Mouse (Mus musculus) liver, embryonic 16.5 days (tissue): ENCODE measurements around the gene Azin2. TPM values are rescaled to one million over a fixed set of nuclear protein-coding genes. Genes with fewer than 3 reads are reported as not detected.
A peak's percentile ranks its signal among the peaks of the same experiment; 100 is the strongest.

Experiments
- ATAC-seq: fragments of 200-750 bp; cut with Nextera tagmentation; 2 replicates; pipeline ENCODE4 v1.8.0; 2017; ENCODE audit warnings: low read depth, mild to moderate bottlenecking, moderate number of reproducible peaks, moderate library complexity
- H3K27ac ChIP-seq: fragments of 300-500 bp; sonication (generic); 2 replicates; pipeline ENCODE4 v1.5.1; 2014; ENCODE audit warnings: mild to moderate bottlenecking, low read length
- H3K27me3 ChIP-seq: fragments of 300-500 bp; sonication (generic); 2 replicates; pipeline ENCODE4 v1.6.1; 2014; ENCODE audit warnings: low read depth, low read length, mixed read lengths; ENCODE audit not compliant: control insufficient read depth, insufficient read depth
- H3K36me3 ChIP-seq: fragments of 300-500 bp; sonication (generic); 2 replicates; pipeline ENCODE4 v1.6.1; 2014; ENCODE audit warnings: mild to moderate bottlenecking; ENCODE audit not compliant: control insufficient read depth, insufficient read depth
- H3K4me1 ChIP-seq: fragments of 300-500 bp; sonication (generic); 2 replicates; pipeline ENCODE4 v1.6.1; 2014; ENCODE audit warnings: low read depth, low read length, mixed read lengths; ENCODE audit not compliant: control insufficient read depth
- H3K4me2 ChIP-seq: fragments of 300-500 bp; sonication (generic); 2 replicates; pipeline ENCODE4 v1.6.1; 2014; ENCODE audit warnings: low read depth, low read length, mixed read lengths
- H3K4me3 ChIP-seq: fragments of 300-500 bp; sonication (generic); 2 replicates; pipeline ENCODE4 v1.5.1; 2014; ENCODE audit warnings: low read depth, mild to moderate bottlenecking, low read length
- H3K9ac ChIP-seq: fragments of 300-500 bp; sonication (generic); 2 replicates; pipeline ENCODE4 v1.6.1; 2014; ENCODE audit warnings: low read depth, low read length
- H3K9me3 ChIP-seq: fragments of 300-500 bp; sonication (generic); replicated peaks from 2 replicates; pipeline ENCODE4 v1.6.1; 2016; ENCODE audit warnings: low read length; ENCODE audit not compliant: control insufficient read depth
- WGBS: fragments of 180-500 bp; shearing (Covaris S2); extraction: QIAGEN DNeasy Blood & Tissue Kit; methylation state at CpG from one replicate; pipeline ENCODE4 v1.1.7; 2014; ENCODE audit not compliant: insufficient replicate concordance; 5-methylcytosine and 5-hydroxymethylcytosine counted together
- polyA plus RNA-seq: library from polyadenylated mRNA; unstranded; fragments of >200 nt; fragmentation: Nextera tagmentation; extraction: Ambion mirVana; gene quantifications from 2 replicates; pipeline ENCODE4 v1.2.1, GENCODE M21; 2015

Azin2 gene
- polyA plus RNA-seq, 1 experiment from 2014 or later, result 0.71 TPM

DNA sequence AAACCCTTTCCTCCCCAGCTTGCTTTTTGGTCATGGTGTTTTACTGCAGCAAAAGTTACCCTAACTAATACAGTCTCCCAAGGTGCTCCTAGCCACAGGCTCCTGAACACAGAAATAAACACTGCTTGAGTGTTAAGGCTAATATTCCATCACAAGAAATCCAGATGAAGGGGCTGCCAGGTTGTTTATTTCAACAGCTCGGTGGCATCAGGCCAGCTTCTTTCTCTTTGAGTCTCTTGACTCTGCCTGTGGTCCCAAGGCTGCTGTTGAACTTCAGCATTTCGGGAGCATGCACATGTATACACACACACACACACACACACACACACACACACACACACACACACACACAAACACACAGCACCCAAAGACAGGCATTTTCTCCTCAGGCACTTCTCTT lies 20.9 kb upstream of the Azin2 start:
- H3K4me3 ChIP-seq, result no peak overlapping the region
- H3K9me3 ChIP-seq, result no peaks in the 10 kb centered on the region
- no peak for ATAC-seq
- H3K27ac ChIP-seq, result peak overlapping the region; percentile 66
- H3K36me3 ChIP-seq, result no peaks in the 10 kb centered on the region
- no peak overlapping the region for H3K4me2 ChIP-seq
- no peak overlapping the region for H3K9ac ChIP-seq
- 52% methylated on average over 2 of the region's 2 CpGs for WGBS
- H3K4me1 ChIP-seq, result no peaks in the 10 kb centered on the region; the same call in 1 of the 2 replicates
- H3K27me3 ChIP-seq, result no peaks in the 10 kb centered on the region

DNA sequence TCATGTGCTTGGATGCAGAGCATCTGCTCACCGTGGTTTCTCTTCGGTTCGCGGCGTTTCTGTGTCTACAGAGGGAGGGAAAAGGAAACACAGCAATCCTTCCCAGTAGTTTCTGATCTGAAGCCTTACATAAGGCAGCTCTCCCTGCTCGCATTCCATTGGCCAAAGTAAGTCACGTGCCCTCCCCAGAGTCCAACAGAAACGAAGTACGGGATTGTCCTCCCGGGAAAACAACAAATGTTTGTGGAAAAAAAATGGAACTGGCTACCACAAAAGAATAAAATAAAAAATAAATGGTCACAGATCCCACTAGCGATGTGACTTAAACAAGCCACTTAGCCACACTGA lies 19.6 kb upstream of the Azin2 start:
- Histone ChIP-seq H3K4me3 (no peak overlapping the region), H3K27ac (no peak overlapping the region), H3K4me1 (no peaks in the 10 kb centered on the region; the same call in 1 of the 2 replicates), H3K9me3 (no peaks in the 10 kb centered on the region), H3K27me3 (no peaks in the 10 kb centered on the region), H3K36me3 (no peaks in the 10 kb centered on the region), H3K4me2 (no peak overlapping the region), H3K9ac (no peak overlapping the region)
- 27% methylated on average over 11 of the region's 11 CpGs for whole genome bisulfite sequencing
- no peak for ATAC-seq

DNA sequence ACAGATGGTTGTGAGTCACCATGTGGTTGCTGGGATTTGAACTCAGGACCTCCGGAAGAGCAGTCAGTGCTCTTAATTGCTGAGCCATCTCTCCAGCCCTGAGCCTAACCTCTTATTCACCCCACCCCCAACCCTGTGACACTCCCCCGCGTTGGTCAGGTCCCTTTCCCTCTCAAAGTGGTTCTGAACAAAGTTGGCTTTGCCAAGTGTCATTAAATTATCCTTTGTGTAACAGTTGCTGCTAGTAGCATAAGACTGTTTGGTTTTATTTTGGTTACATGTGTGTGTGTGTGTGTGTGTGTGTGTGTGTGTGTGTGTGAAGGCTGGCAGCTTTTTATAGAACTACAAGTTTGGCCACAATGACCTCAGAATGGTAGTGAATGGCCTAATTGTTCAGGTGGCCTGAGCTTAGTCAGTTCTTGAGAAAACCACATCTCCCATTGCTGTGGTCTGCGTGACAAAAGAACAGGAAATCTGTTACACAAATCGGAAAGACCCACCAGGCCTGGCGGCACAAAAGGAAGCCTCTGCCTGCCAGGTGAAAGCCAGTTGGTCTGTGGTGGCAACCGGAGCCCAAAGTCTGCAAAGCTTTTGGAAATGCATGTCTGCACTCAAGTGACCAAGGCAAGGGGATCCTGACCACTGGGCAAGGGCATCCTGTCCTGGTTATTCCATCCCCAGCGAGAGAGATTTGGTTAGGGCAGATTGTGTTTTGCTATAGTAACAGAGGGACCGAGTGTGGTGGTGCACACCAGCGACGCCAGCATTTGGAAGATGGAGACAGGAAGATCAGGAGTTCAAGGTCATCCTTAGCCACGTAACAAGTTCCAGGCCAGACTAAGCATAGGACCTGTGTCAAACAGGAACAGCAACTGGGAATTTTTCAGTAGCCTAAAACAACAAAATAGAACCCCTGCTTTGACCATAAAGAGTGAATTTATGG lies 18.9 kb upstream of the Azin2 start:
- no peaks in the 10 kb centered on the region for H3K27me3 ChIP-seq
- H3K27ac ChIP-seq, result no peak overlapping the region; the same call in 1 of the 2 replicates
- no peak for ATAC-seq
- no peak overlapping the region for H3K4me2 ChIP-seq
- no peak overlapping the region for H3K9ac ChIP-seq
- no peaks in the 10 kb centered on the region; the same call in 1 of the 2 replicates for H3K4me1 ChIP-seq
- no peaks in the 10 kb centered on the region for H3K9me3 ChIP-seq
- WGBS, result 21% methylated on average over 12 of the region's 12 CpGs
- no peaks in the 10 kb centered on the region for H3K36me3 ChIP-seq
- H3K4me3 ChIP-seq, result no peak overlapping the region

DNA sequence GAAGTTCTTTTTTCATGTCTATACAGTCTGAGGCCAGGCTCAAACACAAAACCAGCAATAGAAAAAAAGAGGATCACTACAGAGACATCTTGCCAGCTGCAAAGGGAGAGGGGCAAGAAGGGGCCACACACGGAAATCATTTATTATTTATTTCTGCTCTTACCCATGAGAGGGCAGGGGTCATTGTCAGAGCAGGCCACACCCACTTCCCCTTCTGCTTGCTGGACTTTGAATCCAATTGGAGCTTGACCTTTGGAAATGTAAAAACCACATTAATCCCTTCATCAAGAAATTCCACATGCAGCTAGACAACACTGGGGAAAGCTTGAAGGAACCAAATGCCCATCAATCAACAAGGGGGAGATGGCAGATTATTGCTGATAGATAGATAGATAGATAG lies 16.4 kb upstream of the Azin2 start:
- H3K4me2 ChIP-seq, result no peak overlapping the region
- no peak overlapping the region for H3K4me3 ChIP-seq
- WGBS, result 20% methylated on average over 1 of the region's 1 CpGs
- no peaks in the 10 kb centered on the region for H3K9me3 ChIP-seq
- no peaks in the 10 kb centered on the region for H3K36me3 ChIP-seq
- no peaks in the 10 kb centered on the region for H3K4me1 ChIP-seq
- no peak for ATAC-seq
- no peaks in the 10 kb centered on the region for H3K27me3 ChIP-seq
- H3K9ac ChIP-seq, result no peak overlapping the region
- no peak overlapping the region for H3K27ac ChIP-seq

DNA sequence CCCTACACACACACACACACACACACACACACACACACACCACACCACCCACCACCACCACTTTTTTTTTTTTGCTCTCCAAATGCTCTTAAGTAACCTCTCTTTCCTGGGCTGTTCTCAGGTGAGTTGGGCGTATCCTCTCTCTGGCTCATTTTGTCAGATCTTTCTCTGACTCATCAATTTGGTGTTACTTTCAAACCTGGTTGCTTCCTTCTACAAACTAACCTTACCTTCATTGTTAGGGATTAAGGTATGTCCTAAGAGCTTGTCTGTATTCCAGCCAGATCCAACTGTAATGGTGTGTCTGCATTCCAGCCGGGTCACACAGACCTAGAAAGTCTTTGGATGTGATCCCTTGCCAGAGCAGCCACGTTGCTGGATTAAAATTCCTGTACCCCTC lies 15.0 kb upstream of the Azin2 start:
- H3K4me1 ChIP-seq, result no peaks in the 10 kb centered on the region
- H3K36me3 ChIP-seq, result no peaks in the 10 kb centered on the region
- WGBS, result 54% methylated on average over 3 of the region's 3 CpGs
- no peak for ATAC-seq
- H3K27ac ChIP-seq, result no peak overlapping the region
- H3K9ac ChIP-seq, result no peak overlapping the region
- no peak overlapping the region for H3K4me2 ChIP-seq
- no peak overlapping the region for H3K4me3 ChIP-seq
- H3K9me3 ChIP-seq, result no peaks in the 10 kb centered on the region
- no peaks in the 10 kb centered on the region for H3K27me3 ChIP-seq

DNA sequence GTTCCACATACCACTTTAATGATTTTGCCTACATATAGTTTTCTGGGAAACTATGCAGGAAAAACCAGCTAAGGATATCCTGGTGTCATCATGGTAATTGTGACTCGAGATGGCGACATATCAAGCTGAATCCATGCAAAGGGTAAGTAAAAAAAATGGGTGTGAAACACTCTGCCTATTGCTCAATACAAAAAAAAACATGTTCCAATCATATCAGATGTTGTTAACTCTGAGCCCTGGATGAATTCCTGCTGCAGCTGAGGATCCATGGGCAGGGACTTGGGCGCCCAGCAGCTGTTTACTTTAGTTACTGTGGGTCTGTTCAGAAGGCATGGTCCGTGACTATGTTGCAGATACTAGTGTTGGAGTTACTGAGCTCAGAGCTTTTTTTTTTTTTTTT lies 14.3 kb upstream of the Azin2 start:
- Histone ChIP-seq H3K27me3 (no peaks in the 10 kb centered on the region), H3K27ac (no peak overlapping the region), H3K4me2 (no peak overlapping the region), H3K36me3 (no peaks in the 10 kb centered on the region), H3K4me3 (no peak overlapping the region), H3K9ac (no peak overlapping the region), H3K9me3 (no peaks in the 10 kb centered on the region), H3K4me1 (no peaks in the 10 kb centered on the region)
- no peak for ATAC-seq
- WGBS, result 55% methylated on average over 4 of the region's 4 CpGs

DNA sequence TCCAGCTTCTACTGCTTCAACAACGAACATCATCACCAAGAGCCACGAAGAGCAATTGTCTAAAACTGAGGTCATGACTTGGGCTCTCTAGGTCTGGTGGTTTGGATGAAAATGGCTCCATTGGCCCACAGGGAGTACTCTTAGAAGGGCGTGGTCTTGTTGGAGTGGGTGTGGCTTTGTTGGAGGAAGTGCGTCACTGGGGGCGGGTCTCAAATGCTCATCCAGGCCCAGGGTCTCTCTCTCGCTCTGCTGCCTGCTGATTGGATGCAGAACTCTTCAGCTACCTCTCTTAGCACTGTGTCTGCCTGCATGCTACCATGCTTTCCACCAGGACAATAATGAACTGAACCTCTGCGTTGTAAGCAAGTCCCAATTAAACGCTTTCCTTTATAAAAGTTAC lies 12.4 kb upstream of the Azin2 start:
- no peaks in the 10 kb centered on the region for H3K4me1 ChIP-seq
- H3K27ac ChIP-seq, result no peak overlapping the region
- WGBS, result 76% methylated on average over 8 of the region's 8 CpGs
- no peak for ATAC-seq
- H3K4me3 ChIP-seq, result no peak overlapping the region
- no peaks in the 10 kb centered on the region for H3K9me3 ChIP-seq
- H3K9ac ChIP-seq, result no peak overlapping the region
- H3K4me2 ChIP-seq, result no peak overlapping the region
- H3K36me3 ChIP-seq, result no peaks in the 10 kb centered on the region
- H3K27me3 ChIP-seq, result no peaks in the 10 kb centered on the region

DNA sequence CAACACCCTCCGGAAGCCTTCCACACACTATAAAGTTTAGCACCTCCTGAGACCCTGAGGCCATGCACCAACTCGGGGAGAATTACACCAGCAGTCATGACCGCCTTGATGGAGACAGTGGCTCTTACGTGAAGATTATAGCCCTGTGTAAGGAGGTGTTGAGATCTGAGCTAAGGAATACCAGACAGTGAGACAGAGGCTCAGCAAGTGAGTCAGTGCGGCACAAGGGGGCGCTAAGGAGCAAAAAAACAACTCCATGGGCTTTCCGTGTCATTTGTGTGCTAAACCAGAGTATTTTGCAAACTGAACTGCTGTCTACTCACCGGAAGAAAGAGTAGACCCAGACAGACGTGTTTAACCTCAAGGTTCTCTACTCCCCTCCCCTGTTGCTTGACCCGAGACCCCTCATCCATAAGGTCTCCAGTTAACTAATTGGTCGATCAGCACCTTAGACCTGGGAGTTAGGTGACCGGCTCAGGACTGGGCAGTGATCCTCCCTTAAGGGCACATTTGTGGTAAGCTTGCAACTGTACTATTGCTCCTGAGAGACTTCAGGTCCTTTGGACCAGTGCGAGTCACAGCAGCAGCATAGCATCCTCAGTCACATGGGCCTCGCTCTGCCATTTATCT lies 8.9 kb upstream of the Azin2 start:
- no peaks in the 10 kb centered on the region for H3K9me3 ChIP-seq
- 33% methylated on average over 14 of the region's 14 CpGs for WGBS
- no peaks in the 10 kb centered on the region; the same call in 1 of the 2 replicates for H3K4me1 ChIP-seq
- H3K4me3 ChIP-seq, result no peak overlapping the region
- no peak overlapping the region for H3K27ac ChIP-seq
- H3K36me3 ChIP-seq, result no peaks in the 10 kb centered on the region
- no peak overlapping the region for H3K4me2 ChIP-seq
- no peak overlapping the region for H3K9ac ChIP-seq
- H3K27me3 ChIP-seq, result peaks cover 3% of the 10 kb centered on the region; the same call in 1 of the 2 replicates
- ATAC-seq, result peak; percentile 27

DNA sequence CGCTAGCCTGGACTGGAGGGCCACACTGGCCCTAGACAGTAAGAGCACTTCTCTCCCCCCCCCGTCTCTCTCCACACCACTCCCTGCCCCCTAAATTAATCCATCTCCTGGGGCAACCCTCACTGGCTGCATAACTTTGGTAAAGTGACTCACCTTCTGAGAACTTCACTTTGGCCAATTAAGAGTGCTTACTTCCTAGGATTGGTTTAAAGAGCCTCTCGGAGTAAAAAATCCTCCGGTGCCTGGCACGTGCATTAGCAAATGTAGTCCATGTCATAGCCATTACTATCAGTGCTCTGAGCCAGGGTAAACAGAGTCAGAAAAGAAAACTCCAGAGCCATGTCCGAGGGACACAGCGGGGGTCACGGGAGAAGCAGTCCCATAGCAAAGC lies 8.2 kb upstream of the Azin2 start:
- H3K27me3 ChIP-seq, result peaks cover 3% of the 10 kb centered on the region; the same call in 1 of the 2 replicates
- H3K9me3 ChIP-seq, result no peaks in the 10 kb centered on the region
- H3K9ac ChIP-seq, result no peak overlapping the region
- no peak overlapping the region for H3K4me3 ChIP-seq
- ATAC-seq, result no peak
- no peaks in the 10 kb centered on the region; the same call in 1 of the 2 replicates for H3K4me1 ChIP-seq
- no peak overlapping the region for H3K4me2 ChIP-seq
- no peak overlapping the region for H3K27ac ChIP-seq
- no peaks in the 10 kb centered on the region for H3K36me3 ChIP-seq
- WGBS, result 70% methylated on average over 7 of the region's 8 CpGs
